Mouse (Mus musculus) CH12.LX (cell line): Measurements from ENCODE around the gene Npas4. TPM values are rescaled to one million over a fixed set of nuclear protein-coding genes. Genes with fewer than 3 reads are reported as not detected.

Experiments used
- DNase-seq: peaks from one replicate; pipeline ENCODE4 v3.0.0-alpha.2; 2013; ENCODE audit errors: extremely low read depth
- H3K27ac ChIP-seq: 2 replicates; pipeline ENCODE4 v1.5.1; 2012; ENCODE audit warnings: low read depth, mild to moderate bottlenecking, control low read depth, moderate library complexity; ENCODE audit not compliant: insufficient read depth
- H3K27me3 ChIP-seq: replicated peaks from 2 replicates; pipeline ENCODE3; 2012; ENCODE audit warnings: inconsistent platforms
- H3K36me3 ChIP-seq, 2 experiments: replicated peaks in 1 of 2; 2 replicates each; pipeline versions ENCODE3 to v1.6.1; 2012; ENCODE audit warnings: inconsistent platforms in 1 of 2, low read length in 1 of 2, mild to moderate bottlenecking in 1 of 2, mixed read lengths in 1 of 2, moderate library complexity in 1 of 2; ENCODE audit not compliant: control insufficient read depth in 1 of 2, insufficient read depth in 1 of 2
- H3K4me1 ChIP-seq, 2 experiments: 2 replicates each; pipeline ENCODE4 v1.6.1; 2012; ENCODE audit warnings: inconsistent platforms in 1 of 2, moderate library complexity in 1 of 2; ENCODE audit not compliant: insufficient read depth in 2 of 2, control insufficient read depth in 1 of 2
- H3K4me2 ChIP-seq: 2 replicates; pipeline ENCODE4 v1.6.1; 2012; ENCODE audit warnings: low read depth, mild to moderate bottlenecking, control low read depth; ENCODE audit not compliant: poor library complexity, insufficient read depth, severe bottlenecking
- H3K4me3 ChIP-seq, 3 experiments: fragments of 150-350 bp in 1 of 3; sonication (generic) in 1 of 3; replicated peaks in 1 of 3; 2 replicates each; pipeline versions ENCODE3 to v1.5.1; 2011 to 2012; ENCODE audit warnings: low read depth in 2 of 3, low read length in 2 of 3, mild to moderate bottlenecking in 2 of 3, moderate library complexity in 2 of 3, control low read depth in 1 of 3, improper control_type of control experiment in 1 of 3, inconsistent platforms in 1 of 3, mixed read lengths in 1 of 3; ENCODE audit not compliant: poor library complexity in 1 of 3
- H3K79me2 ChIP-seq: replicated peaks from 2 replicates; pipeline ENCODE4 v1.6.1; 2012; ENCODE audit warnings: mild to moderate bottlenecking, moderate library complexity; ENCODE audit not compliant: control insufficient read depth, poor library complexity, insufficient read depth, severe bottlenecking; ENCODE audit errors: extremely low read depth
- H3K9ac ChIP-seq: 2 replicates; pipeline ENCODE4 v1.6.1; 2012; ENCODE audit warnings: low read depth, mild to moderate bottlenecking, control low read depth, moderate library complexity; ENCODE audit not compliant: insufficient read depth
- H3K9me3 ChIP-seq: replicated peaks from 2 replicates; pipeline ENCODE3; 2012; ENCODE audit warnings: low read length, inconsistent platforms, mixed read lengths
- BHLHE40 ChIP-seq: IDR thresholded peaks from 2 replicates; pipeline ENCODE4 v1.6.1; 2011; ENCODE audit warnings: mild to moderate bottlenecking, low read depth, low read length, improper control_type of control experiment
- CHD1 ChIP-seq: IDR thresholded peaks from 2 replicates; pipeline ENCODE4 v1.6.1; 2012; ENCODE audit warnings: low read depth, low read length, improper control_type of control experiment, inconsistent platforms
- CHD2 ChIP-seq: IDR thresholded peaks from 2 replicates; pipeline ENCODE4 v1.6.1; 2011; ENCODE audit warnings: low read length, improper control_type of control experiment
- CTCF ChIP-seq, 2 experiments: IDR thresholded peaks in 1 of 2; conservative IDR thresholded peaks in 1 of 2; 2 replicates each; pipeline ENCODE4 v1.5.1; 2011 to 2012; ENCODE audit warnings: low read depth in 2 of 2, low read length in 2 of 2, improper control_type of control experiment in 1 of 2, inconsistent platforms in 1 of 2, mild to moderate bottlenecking in 1 of 2, moderate library complexity in 1 of 2
- E2F4 ChIP-seq: IDR thresholded peaks from 2 replicates; pipeline ENCODE4 v1.6.1; 2011; ENCODE audit warnings: low read depth, low read length, improper control_type of control experiment; ENCODE audit not compliant: insufficient replicate concordance
- ETS1 ChIP-seq: conservative IDR thresholded peaks from 2 replicates; pipeline ENCODE4 v1.6.1; 2012; ENCODE audit warnings: low read depth, mild to moderate bottlenecking, inconsistent platforms, low read length, improper control_type of control experiment, moderate library complexity
- HCFC1 ChIP-seq: IDR thresholded peaks from 2 replicates; pipeline ENCODE4 v1.6.1; 2012; ENCODE audit warnings: low read depth, mild to moderate bottlenecking, inconsistent platforms, low read length, improper control_type of control experiment
- IRF4 ChIP-seq: IDR thresholded peaks from 2 replicates; pipeline ENCODE4 v1.6.1; 2014; ENCODE audit warnings: low read depth, mild to moderate bottlenecking, inconsistent platforms, low read length, improper control_type of control experiment
- JUN ChIP-seq: IDR thresholded peaks from 2 replicates; pipeline ENCODE4 v1.6.1; 2011; ENCODE audit warnings: low read depth, mild to moderate bottlenecking, low read length, improper control_type of control experiment, moderate library complexity; ENCODE audit not compliant: insufficient read depth
- JUND ChIP-seq: conservative IDR thresholded peaks from 2 replicates; pipeline ENCODE4 v1.6.1; 2011; ENCODE audit warnings: low read depth, low read length, improper control_type of control experiment
- MAFK ChIP-seq: IDR thresholded peaks from 2 replicates; pipeline ENCODE4 v1.6.1; 2011; ENCODE audit warnings: low read length, improper control_type of control experiment; ENCODE audit not compliant: insufficient replicate concordance
- MAZ ChIP-seq: IDR thresholded peaks from 2 replicates; pipeline ENCODE4 v1.6.1; 2012; ENCODE audit warnings: low read depth, mild to moderate bottlenecking, inconsistent platforms, low read length, improper control_type of control experiment, moderate library complexity
- MEF2A ChIP-seq: IDR thresholded peaks from 2 replicates; pipeline ENCODE4 v1.6.1; 2014; ENCODE audit warnings: low read depth, mild to moderate bottlenecking, inconsistent platforms, low read length, improper control_type of control experiment, borderline replicate concordance
- MXI1 ChIP-seq: IDR thresholded peaks from 2 replicates; pipeline ENCODE4 v1.6.1; 2011; ENCODE audit warnings: mild to moderate bottlenecking, low read depth, low read length, improper control_type of control experiment
- MYC ChIP-seq: IDR thresholded peaks from 2 replicates; pipeline ENCODE4 v1.6.1; 2011; ENCODE audit warnings: low read depth, mild to moderate bottlenecking, improper control_type of control experiment, low read length
- NELFE ChIP-seq: IDR thresholded peaks from 2 replicates; pipeline ENCODE4 v1.6.1; 2011; ENCODE audit warnings: low read depth, low read length, improper control_type of control experiment
- NRF1 ChIP-seq: IDR thresholded peaks from 2 replicates; pipeline ENCODE4 v1.6.1; 2014; ENCODE audit warnings: low read depth, mild to moderate bottlenecking, inconsistent platforms, low read length, improper control_type of control experiment, moderate library complexity
- PAX5 ChIP-seq: IDR thresholded peaks from 2 replicates; pipeline ENCODE4 v1.6.1; 2012; ENCODE audit warnings: low read length, inconsistent platforms, mixed read lengths
- POLR2A ChIP-seq: IDR thresholded peaks from 2 replicates; pipeline ENCODE4 v1.6.1; 2011; ENCODE audit warnings: low read depth, mild to moderate bottlenecking, improper control_type of control experiment, low read length
- POLR2AphosphoS2 ChIP-seq: IDR thresholded peaks from 2 replicates; pipeline ENCODE4 v1.6.1; 2011; ENCODE audit warnings: low read depth, low read length, improper control_type of control experiment
- RAD21 ChIP-seq: IDR thresholded peaks from 2 replicates; pipeline ENCODE4 v1.6.1; 2011; ENCODE audit warnings: low read depth, mild to moderate bottlenecking, low read length, improper control_type of control experiment, moderate library complexity
- RCOR1 ChIP-seq: conservative IDR thresholded peaks from 2 replicates; pipeline ENCODE4 v1.6.1; 2012; ENCODE audit warnings: low read depth, mild to moderate bottlenecking, inconsistent platforms, low read length, improper control_type of control experiment
- SIN3A ChIP-seq: IDR thresholded peaks from 2 replicates; pipeline ENCODE4 v1.6.1; 2012; ENCODE audit warnings: low read length, improper control_type of control experiment, inconsistent platforms
- SMC3 ChIP-seq: IDR thresholded peaks from 2 replicates; pipeline ENCODE4 v1.6.1; 2011; ENCODE audit warnings: low read depth, low read length, improper control_type of control experiment
- TBP ChIP-seq: conservative IDR thresholded peaks from 2 replicates; pipeline ENCODE4 v1.6.1; 2011; ENCODE audit warnings: low read depth, low read length, improper control_type of control experiment
- TCF12 ChIP-seq: IDR thresholded peaks from 2 replicates; pipeline ENCODE4 v1.6.1; 2014; ENCODE audit warnings: low read depth, mild to moderate bottlenecking, inconsistent platforms, low read length, improper control_type of control experiment
- UBTF ChIP-seq: IDR thresholded peaks from 2 replicates; pipeline ENCODE4 v1.6.1; 2012; ENCODE audit warnings: low read depth, mild to moderate bottlenecking, inconsistent platforms, low read length, improper control_type of control experiment, moderate library complexity
- USF1 ChIP-seq: IDR thresholded peaks from 2 replicates; pipeline ENCODE4 v1.6.1; 2014; ENCODE audit warnings: low read depth, mild to moderate bottlenecking, inconsistent platforms, low read length, improper control_type of control experiment
- USF2 ChIP-seq: conservative IDR thresholded peaks from 2 replicates; pipeline ENCODE4 v1.6.1; 2011; ENCODE audit warnings: low read depth, low read length, improper control_type of control experiment
- ZKSCAN1 ChIP-seq: IDR thresholded peaks from 2 replicates; pipeline ENCODE4 v1.6.1; 2012; ENCODE audit warnings: low read depth, inconsistent platforms, low read length, improper control_type of control experiment, borderline replicate concordance
- ZMIZ1 ChIP-seq: IDR thresholded peaks from 2 replicates; pipeline ENCODE4 v1.6.1; 2012; ENCODE audit warnings: low read depth, mild to moderate bottlenecking, inconsistent platforms, low read length, improper control_type of control experiment
- ZNF384 ChIP-seq: IDR thresholded peaks from 2 replicates; pipeline ENCODE4 v1.6.1; 2012; ENCODE audit warnings: low read depth, low read length, improper control_type of control experiment, inconsistent platforms
- dilution Hi-C: fragments of 300-500 bp; cut with MboI; formaldehyde crosslinking; loops from 2 replicates; pipeline ENCODE4 v1.14.3; 2020; ENCODE audit warnings: low sequenced_read_pairs; ENCODE audit not compliant: extremely low pct_unique_long_range_greater_than_20kb, extremely low pct_ligation_motif_present
- in situ Hi-C: fragments of 300-500 bp; cut with MboI; formaldehyde crosslinking; loops from 3 replicates; pipeline ENCODE4 v1.14.3; 2019; ENCODE audit warnings: low sequenced_read_pairs, low pct_ligation_motif_present, low pct_unique_long_range_greater_than_20kb, mixed read lengths
- polyA plus RNA-seq: library from polyadenylated mRNA; unstranded; fragments of >175 nt; gene quantifications from 2 replicates; pipeline ENCODE4 v1.2.1, GENCODE M21; 2012; ENCODE audit warnings: low read depth; ENCODE audit not compliant: insufficient read length
- total RNA-seq, 2 experiments: library from RNA; depleted of rRNA; stranded (reverse); fragments of 300-350 nt in 1 of 2; fragments of >200 nt in 1 of 2; gene quantifications; 2 replicates each; pipeline ENCODE4 v1.2.3; 2012 to 2014

Gene Npas4
- total and polyA plus RNA-seq, 3 experiments, result not detected

GRCm38 (mm10) chr19:5017611-5018010 lies 27.5 kb upstream of the Npas4 start:
- H3K4me2 ChIP-seq, result no peak overlapping the region
- no peak overlapping the region for H3K4me3 ChIP-seq
- peaks cover under 1 to 17% of the 10 kb centered on the region in 2 experiments; a peak in 3 of 4 replicates for H3K4me1 ChIP-seq
- dilution Hi-C loops (no loop called here), in situ Hi-C loops (no loop called here)
- no peak overlapping the region for H3K27ac ChIP-seq
- H3K9me3 ChIP-seq, result no peaks in the 10 kb centered on the region
- H3K9ac ChIP-seq, result no peak overlapping the region
- H3K36me3 ChIP-seq, result no peaks in the 10 kb centered on the region
- H3K27me3 ChIP-seq, result peaks cover 34% of the 10 kb centered on the region
- H3K79me2 ChIP-seq, result no peaks in the 10 kb centered on the region
- DNase-seq, result no peak
- TF ChIP-seq MYC (no peak), CHD1 (no peak), E2F4 (no peak), NELFE (no peak), JUND (no peak), TBP (no peak), MAZ (no peak), IRF4 (no peak), ZNF384 (no peak), RAD21 (no peak), MXI1 (no peak), POLR2AphosphoS2 (no peak), TCF12 (no peak)
- TF ChIP-seq, all 38 proteins: peak for 0

DNA sequence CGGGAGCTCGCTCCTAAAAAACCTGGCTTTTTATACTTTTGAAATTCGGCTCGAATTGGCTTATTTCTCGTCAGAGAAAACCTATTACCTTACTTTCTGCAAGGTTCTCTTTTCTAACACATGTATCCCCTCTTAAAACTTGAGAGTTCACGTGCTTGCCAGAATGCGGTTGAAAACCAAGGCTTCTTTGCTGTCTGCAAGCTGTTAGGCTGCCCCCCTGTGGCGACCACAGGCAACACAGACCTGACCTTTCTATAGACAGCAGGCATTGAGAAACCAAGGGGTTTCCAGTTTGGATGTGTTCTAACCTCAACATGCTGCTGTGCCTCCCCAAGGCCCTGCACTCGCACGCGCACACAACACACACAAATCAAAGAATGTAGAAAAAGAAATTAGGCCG lies 26.7 kb upstream of the Npas4 start:
- Histone ChIP-seq H3K4me2 (peak overlapping the region; percentile 47; the same call in 1 of the 2 replicates), H3K27me3 (peaks cover 42% of the 10 kb centered on the region), H3K9me3 (no peaks in the 10 kb centered on the region), H3K36me3 (no peaks in the 10 kb centered on the region), H3K4me1 (peaks cover 0 to 13% of the 10 kb centered on the region in 2 experiments; a peak in 1 of 4 replicates), H3K4me3 (no peak overlapping the region), H3K79me2 (no peaks in the 10 kb centered on the region), H3K27ac (no peak overlapping the region), H3K9ac (no peak overlapping the region)
- DNase-seq, result peak; percentile 69
- dilution Hi-C loops (no loop called here), in situ Hi-C loops (no loop called here)
- TF ChIP-seq NELFE (no peak), USF1 (no peak), MEF2A (no peak), JUND (no peak), BHLHE40 (peak; percentile 90), SIN3A (0 out of 2 replicates have a peak, but pooled peaks have one; percentile 30), ETS1 (no peak), E2F4 (no peak), RAD21 (peak; percentile 36), SMC3 (peak; percentile 52), CHD2 (no peak), TCF12 (no peak), NRF1 (no peak), ZKSCAN1 (no peak), POLR2A (no peak), JUN (no peak), POLR2AphosphoS2 (no peak), ZMIZ1 (no peak), CHD1 (no peak), ZNF384 (no peak), MAZ (no peak), MAFK (no peak), UBTF (no peak), PAX5 (no peak), CTCF (conservative IDR thresholded peaks at IDR 0.05 in 1 of 2, IDR thresholded peaks at IDR 0.05 in 1 of 2; ENCODE audit: low read depth in 2 of 2, low read length in 2 of 2) (peak; percentile 44 to 84; a peak in 3 of 4 replicates), HCFC1 (no peak), RCOR1 (no peak), USF2 (no peak; the same call in 1 of the 2 replicates), TBP (no peak)
